Mouse (Mus musculus) CH12.LX (cell line): ENCODE measurements around the gene Psd.

Source experiments
- CHD1 ChIP-seq: IDR thresholded peaks from 2 replicates; pipeline ENCODE4 v1.6.1; 2012; ENCODE audit warnings: low read depth, low read length, improper control_type of control experiment, inconsistent platforms
- CTCF ChIP-seq, 2 experiments: IDR thresholded peaks in 1 of 2; conservative IDR thresholded peaks in 1 of 2; 2 replicates each; pipeline ENCODE4 v1.5.1; 2011 to 2012; ENCODE audit warnings: low read depth in 2 of 2, low read length in 2 of 2, improper control_type of control experiment in 1 of 2, inconsistent platforms in 1 of 2, mild to moderate bottlenecking in 1 of 2, moderate library complexity in 1 of 2
- EP300 ChIP-seq: IDR thresholded peaks from 2 replicates; pipeline ENCODE4 v1.6.1; 2011; ENCODE audit warnings: low read length, improper control_type of control experiment
- MAX ChIP-seq: IDR thresholded peaks from 2 replicates; pipeline ENCODE4 v1.6.1; 2011; ENCODE audit warnings: low read length, improper control_type of control experiment
- MAZ ChIP-seq: IDR thresholded peaks from 2 replicates; pipeline ENCODE4 v1.6.1; 2012; ENCODE audit warnings: low read depth, mild to moderate bottlenecking, inconsistent platforms, low read length, improper control_type of control experiment, moderate library complexity
- MEF2A ChIP-seq: IDR thresholded peaks from 2 replicates; pipeline ENCODE4 v1.6.1; 2014; ENCODE audit warnings: low read depth, mild to moderate bottlenecking, inconsistent platforms, low read length, improper control_type of control experiment, borderline replicate concordance
- MXI1 ChIP-seq: IDR thresholded peaks from 2 replicates; pipeline ENCODE4 v1.6.1; 2011; ENCODE audit warnings: mild to moderate bottlenecking, low read depth, low read length, improper control_type of control experiment
- PAX5 ChIP-seq: IDR thresholded peaks from 2 replicates; pipeline ENCODE4 v1.6.1; 2012; ENCODE audit warnings: low read length, inconsistent platforms, mixed read lengths
- POLR2A ChIP-seq: IDR thresholded peaks from 2 replicates; pipeline ENCODE4 v1.6.1; 2011; ENCODE audit warnings: low read depth, mild to moderate bottlenecking, improper control_type of control experiment, low read length
- POLR2AphosphoS2 ChIP-seq: IDR thresholded peaks from 2 replicates; pipeline ENCODE4 v1.6.1; 2011; ENCODE audit warnings: low read depth, low read length, improper control_type of control experiment
- TCF12 ChIP-seq: IDR thresholded peaks from 2 replicates; pipeline ENCODE4 v1.6.1; 2014; ENCODE audit warnings: low read depth, mild to moderate bottlenecking, inconsistent platforms, low read length, improper control_type of control experiment
- UBTF ChIP-seq: IDR thresholded peaks from 2 replicates; pipeline ENCODE4 v1.6.1; 2012; ENCODE audit warnings: low read depth, mild to moderate bottlenecking, inconsistent platforms, low read length, improper control_type of control experiment, moderate library complexity
- ZKSCAN1 ChIP-seq: IDR thresholded peaks from 2 replicates; pipeline ENCODE4 v1.6.1; 2012; ENCODE audit warnings: low read depth, inconsistent platforms, low read length, improper control_type of control experiment, borderline replicate concordance
- ZMIZ1 ChIP-seq: IDR thresholded peaks from 2 replicates; pipeline ENCODE4 v1.6.1; 2012; ENCODE audit warnings: low read depth, mild to moderate bottlenecking, inconsistent platforms, low read length, improper control_type of control experiment

DNA sequence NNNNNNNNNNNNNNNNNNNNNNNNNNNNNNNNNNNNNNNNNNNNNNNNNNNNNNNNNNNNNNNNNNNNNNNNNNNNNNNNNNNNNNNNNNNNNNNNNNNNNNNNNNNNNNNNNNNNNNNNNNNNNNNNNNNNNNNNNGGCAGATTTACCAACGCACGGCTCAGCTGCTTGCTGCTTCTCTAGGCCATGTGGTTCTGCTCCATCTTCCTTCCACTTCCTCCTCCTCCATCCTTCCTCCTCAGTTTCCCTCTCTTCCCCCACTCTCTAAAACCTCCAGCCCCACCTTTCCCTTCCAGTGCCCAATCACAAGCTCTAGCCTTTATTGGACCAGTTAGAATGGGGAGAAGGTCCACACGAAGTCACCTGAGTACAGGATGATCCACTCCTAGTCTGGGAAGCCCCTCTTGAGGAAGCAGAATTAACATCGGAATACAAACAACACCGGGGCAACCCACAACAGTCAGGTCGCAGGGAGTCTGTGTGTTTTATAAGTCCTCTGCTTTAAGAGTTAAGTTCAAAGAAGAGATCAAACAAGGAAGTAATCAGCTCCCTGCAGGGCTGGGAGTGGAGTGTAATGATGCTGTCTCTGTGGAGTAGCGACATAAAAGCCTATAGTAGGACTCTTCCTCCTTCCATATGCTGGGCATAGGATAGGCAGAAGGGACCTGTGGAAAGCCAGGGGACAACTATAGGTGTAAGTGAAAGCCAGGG lies 17.9 kb upstream of the Psd start:
- TF ChIP-seq MAX, result no peak
- TF ChIP-seq UBTF, result no peak
- no peak for TF ChIP-seq ZKSCAN1
- no peak for TF ChIP-seq MXI1
- TF ChIP-seq CTCF (conservative IDR thresholded peaks at IDR 0.05 in 1 of 2, IDR thresholded peaks at IDR 0.05 in 1 of 2; ENCODE audit: low read depth in 2 of 2, low read length in 2 of 2), result no peak
- no peak for TF ChIP-seq MAZ
- no peak for TF ChIP-seq MEF2A
- TF ChIP-seq TCF12, result no peak
- TF ChIP-seq POLR2A, result no peak
- TF ChIP-seq PAX5, result no peak
- no peak for TF ChIP-seq ZMIZ1
- TF ChIP-seq POLR2AphosphoS2, result no peak
- TF ChIP-seq CHD1, result no peak
- TF ChIP-seq EP300, result no peak
